Mouse (Mus musculus): ENCODE measurements around the gene Camk2b.

GRCm38 (mm10) chr11:5989954-5990593, 76.1 kb downstream of the Camk2b start:
- TF ChIP-seq POLR2A (IDR thresholded peaks at IDR 0.05; ENCODE audit: borderline replicate concordance, extremely low read depth, low read depth, low read length), result no peak
- TF ChIP-seq CTCF (IDR thresholded peaks at IDR 0.05; ENCODE audit: insufficient read depth, low read length), result no peak

Data from lung, adult 2 months (tissue).